Mouse (Mus musculus): ENCODE results near the gene Pde4dip.

Gene Pde4dip

GRCm38 (mm10) chr3:97900516-97901490 lies 12.3 kb upstream of the Pde4dip start, which contains the start of gene Sec22b:
TSS of gene Sec22b (plus strand) at chr3:97901190.
- DNase-seq (ENCODE audit: low spot score), result peak; percentile 94

GRCm38 (mm10) chr3:97898381-97898780 lies 9.9 kb upstream of the Pde4dip start:
- no peak for DNase-seq (ENCODE audit: low spot score)

GRCm38 (mm10) chr3:97894695-97895094 lies 6.2 kb upstream of the Pde4dip start:
- DNase-seq (ENCODE audit: low spot score), result no peak

- no peak for DNase-seq (ENCODE audit: low spot score)
Observed at GRCm38 (mm10) chr3:97890205-97890604, 1.7 kb upstream of the Pde4dip start.

GRCm38 (mm10) chr3:97887785-97888167 lies 731 bp downstream of the Pde4dip start:
- DNase-seq (ENCODE audit: low spot score), result no peak

- no peak for DNase-seq (ENCODE audit: low spot score)
Observed at GRCm38 (mm10) chr3:97881576-97881975, 6.9 kb downstream of the Pde4dip start.

GRCm38 (mm10) chr3:97879222-97879621 lies 9.3 kb downstream of the Pde4dip start:
- DNase-seq (ENCODE audit: low spot score), result peak; percentile 85

- no peak for DNase-seq (ENCODE audit: low spot score)
Observed at GRCm38 (mm10) chr3:97876259-97876658, 12.2 kb downstream of the Pde4dip start.

GRCm38 (mm10) chr3:97874777-97875176 lies 13.7 kb downstream of the Pde4dip start:
- DNase-seq (ENCODE audit: low spot score), result no peak

GRCm38 (mm10) chr3:97869730-97870129 lies 18.8 kb downstream of the Pde4dip start:
- no peak for DNase-seq (ENCODE audit: low spot score)

- no peak for DNase-seq (ENCODE audit: low spot score)
Observed at GRCm38 (mm10) chr3:97868733-97869132, 19.8 kb downstream of the Pde4dip start.

- no peak for DNase-seq (ENCODE audit: low spot score)
Observed at GRCm38 (mm10) chr3:97868024-97868689, 20.4 kb downstream of the Pde4dip start.

GRCm38 (mm10) chr3:97867221-97868023 lies 21.1 kb downstream of the Pde4dip start:
- DNase-seq (ENCODE audit: low spot score), result no peak

- no peak for DNase-seq (ENCODE audit: low spot score)
Observed at GRCm38 (mm10) chr3:97866696-97867095, 21.8 kb downstream of the Pde4dip start.

- no peak for DNase-seq (ENCODE audit: low spot score)
Observed at GRCm38 (mm10) chr3:97860820-97861451, 27.6 kb downstream of the Pde4dip start.

- DNase-seq (ENCODE audit: low spot score), result no peak
Observed at GRCm38 (mm10) chr3:97859400-97859799, 29.1 kb downstream of the Pde4dip start.

GRCm38 (mm10) chr3:97854575-97855384 lies 33.7 kb downstream of the Pde4dip start:
- DNase-seq (ENCODE audit: low spot score), result peak; percentile 5

GRCm38 (mm10) chr3:97851803-97852202 lies 36.7 kb downstream of the Pde4dip start:
- no peak for DNase-seq (ENCODE audit: low spot score)

- no peak for DNase-seq (ENCODE audit: low spot score)
Observed at GRCm38 (mm10) chr3:97847626-97848025, 40.9 kb downstream of the Pde4dip start.

GRCm38 (mm10) chr3:97846448-97846847 lies 42.1 kb downstream of the Pde4dip start:
- DNase-seq (ENCODE audit: low spot score), result no peak

GRCm38 (mm10) chr3:97844821-97845201 lies 43.7 kb downstream of the Pde4dip start:
- no peak for DNase-seq (ENCODE audit: low spot score)
